Mouse (Mus musculus): ENCODE data around the gene Dnajc5. TPM values are rescaled to one million over a fixed set of nuclear protein-coding genes. Genes with fewer than 3 reads are reported as not detected.

Gene Dnajc5
- polyA plus RNA-seq, 1 experiment = 31.8 TPM

DNA sequence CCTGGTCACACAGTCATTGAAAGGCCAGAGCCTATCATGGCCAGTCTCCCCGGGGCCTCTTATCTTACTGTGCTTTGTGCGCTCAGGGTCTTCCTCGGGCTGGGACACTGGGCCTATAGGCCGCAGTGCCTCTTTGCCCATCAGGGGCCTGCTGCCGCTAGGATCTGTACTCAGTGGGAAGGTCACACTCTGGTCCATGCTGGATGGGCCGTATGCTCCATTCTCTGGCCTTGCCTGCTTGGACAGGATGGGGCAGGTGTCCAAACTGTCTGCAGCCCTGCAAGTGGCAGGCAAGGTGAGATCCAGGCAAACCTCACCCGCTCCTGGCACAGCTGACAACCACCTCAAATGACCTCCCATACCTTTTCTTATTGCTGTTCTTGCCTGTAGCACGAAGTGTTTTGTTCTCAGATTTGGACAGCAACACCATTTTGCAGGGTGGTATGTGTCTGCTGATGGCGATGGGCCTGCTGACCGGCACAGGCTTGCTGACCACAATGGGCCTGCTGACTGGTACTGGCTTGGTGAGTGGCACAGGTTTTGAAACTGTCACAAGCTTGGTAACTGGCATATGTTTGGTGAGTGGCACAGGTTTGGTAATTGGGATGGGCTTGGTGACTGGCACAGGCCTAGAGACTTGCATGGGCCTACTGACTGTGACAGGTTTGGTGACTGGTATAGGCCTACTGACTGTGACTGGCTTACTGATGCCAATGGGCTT is 68.9 kb downstream of the Dnajc5 start:
- TF ChIP-seq GATA1 (IDR thresholded peaks at IDR 0.05; ENCODE audit: low read length) = no peak

DNA sequence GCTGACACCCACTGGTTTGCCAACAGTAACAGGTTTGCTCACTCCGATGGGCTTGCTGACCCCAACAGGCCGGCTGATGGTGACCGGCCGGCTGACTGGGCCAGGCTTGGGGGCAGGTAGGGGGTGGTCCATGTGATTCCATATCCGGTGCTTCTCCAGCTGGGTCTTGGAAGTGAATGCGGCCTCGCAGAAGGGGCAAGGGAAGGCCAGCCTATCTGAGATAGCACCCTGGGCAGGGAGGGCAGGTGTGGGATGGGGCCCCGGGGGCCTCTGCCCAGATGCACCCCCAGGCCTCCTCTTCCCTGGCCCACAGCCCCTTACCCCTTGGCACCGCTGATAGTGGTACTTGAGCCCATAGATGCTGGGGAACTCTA is 69.4 kb downstream of the Dnajc5 start:
- no peak for TF ChIP-seq GATA1 (IDR thresholded peaks at IDR 0.05; ENCODE audit: low read length)

DNA sequence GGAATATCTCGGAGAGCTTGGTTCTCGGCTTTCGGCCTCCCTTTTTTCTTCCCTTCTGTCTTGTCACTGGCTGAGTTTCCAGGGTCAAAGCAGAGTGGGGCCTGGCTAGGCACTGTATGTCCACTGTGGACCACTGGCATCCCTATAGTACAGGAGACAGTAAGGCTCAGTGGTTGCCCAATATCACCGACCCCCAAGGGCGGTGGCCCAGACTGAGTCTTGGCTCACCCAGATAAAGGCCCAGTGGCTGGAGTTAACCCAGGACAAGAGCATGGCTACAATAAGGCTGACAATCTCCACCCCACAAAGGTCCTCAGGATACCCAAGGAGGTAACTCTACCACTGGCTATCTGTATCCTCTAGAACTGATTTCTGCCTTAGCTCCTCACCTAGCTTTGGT is 70.2 kb downstream of the Dnajc5 start:
- TF ChIP-seq GATA1 (IDR thresholded peaks at IDR 0.05; ENCODE audit: low read length) = no peak

DNA sequence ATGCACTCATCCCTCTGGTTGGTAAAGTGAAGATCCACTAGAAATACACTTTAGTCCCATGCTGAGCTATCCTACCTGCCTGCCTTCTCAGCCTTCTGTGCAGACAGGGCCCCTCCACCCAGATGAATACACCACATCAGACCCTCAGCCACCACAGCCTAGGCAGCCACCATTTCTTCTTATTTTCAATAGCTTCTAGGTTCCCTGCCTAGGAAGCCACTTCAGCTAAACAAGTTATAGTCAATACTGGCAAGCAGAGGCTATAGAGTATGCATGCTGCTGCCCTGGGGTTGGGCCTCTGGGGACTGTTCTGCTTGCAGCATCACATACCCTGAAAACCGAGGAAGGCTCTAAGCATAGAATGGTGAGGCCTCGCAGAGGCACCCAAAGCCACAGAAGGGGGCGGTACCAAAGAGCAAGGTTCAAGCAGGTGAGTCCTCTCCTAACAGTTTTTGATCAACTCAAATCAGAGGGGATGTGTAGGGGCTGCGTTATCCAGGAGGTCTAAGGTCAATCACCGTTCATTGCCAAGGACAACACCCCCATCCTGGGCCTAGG is 71.3 kb downstream of the Dnajc5 start, which contains the start of gene Prpf6:
Prpf6 (plus strand) TSS at position 341 of the 558 bp plus-strand sequence.
- TF ChIP-seq GATA1 (IDR thresholded peaks at IDR 0.05; ENCODE audit: low read length) = no peak

DNA sequence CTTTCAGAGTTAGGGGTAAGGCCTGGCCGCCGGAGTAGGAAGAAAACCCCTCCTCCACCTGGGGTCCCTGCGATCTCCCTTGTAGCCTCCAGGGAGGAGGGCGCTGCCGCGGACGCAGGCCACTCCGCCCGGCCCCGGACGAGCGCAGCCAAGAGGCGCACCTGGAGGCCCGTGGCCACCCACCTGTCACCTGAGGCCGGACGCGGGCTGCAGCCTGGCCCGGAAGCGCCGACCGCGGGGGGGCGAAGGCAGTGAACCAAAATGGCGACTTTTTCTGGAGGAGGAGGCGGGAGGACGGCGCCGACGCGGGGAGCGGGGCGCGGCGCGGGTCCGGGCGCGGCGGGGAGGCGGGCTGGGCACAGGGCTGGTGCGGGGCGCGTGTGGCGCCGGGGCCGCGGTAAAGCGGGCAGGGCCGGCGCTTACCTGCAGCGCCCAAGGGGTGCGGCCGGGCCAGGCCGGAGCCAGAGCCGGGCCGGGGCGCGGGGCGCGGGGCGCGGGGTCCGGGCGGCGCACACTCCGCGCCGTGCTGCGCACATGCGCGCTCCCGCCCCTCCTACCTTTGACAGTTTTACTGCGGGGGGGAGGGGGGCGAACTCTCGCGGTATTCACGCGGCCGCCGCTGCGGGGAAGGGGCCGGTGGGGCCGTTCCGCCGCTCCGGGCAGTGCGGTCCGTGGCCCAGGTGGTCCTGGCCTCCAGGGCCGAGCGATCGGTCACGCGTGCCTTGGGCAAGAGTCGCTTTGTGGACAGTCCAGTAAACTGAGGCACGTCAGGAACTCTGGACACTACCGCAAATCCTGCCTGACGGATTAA is 72.2 kb downstream of the Dnajc5 start, which contains the start of gene Zfp512b:
Zfp512b (minus strand) TSS at position 573 of the 811 bp plus-strand sequence.
- no peak for TF ChIP-seq GATA1 (IDR thresholded peaks at IDR 0.05; ENCODE audit: low read length)

DNA sequence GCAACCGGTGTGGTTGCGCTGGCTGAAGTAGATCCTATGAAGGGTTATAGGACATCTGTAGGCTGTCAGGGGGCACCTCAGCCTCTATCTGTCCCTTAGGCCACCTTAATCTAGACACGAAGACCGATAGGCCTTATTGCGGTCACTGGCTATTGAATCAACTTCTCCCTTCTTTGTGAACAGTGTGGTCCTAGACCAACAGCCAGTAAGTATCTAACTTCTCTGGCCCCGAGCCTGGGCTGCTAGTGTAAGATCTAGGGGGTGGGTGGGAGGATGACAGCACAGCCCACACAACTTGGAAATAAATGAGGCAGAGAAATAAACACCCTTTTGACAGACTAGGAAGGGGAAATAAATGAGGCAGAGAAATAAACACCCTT is 72.7 kb downstream of the Dnajc5 start:
- TF ChIP-seq GATA1 (IDR thresholded peaks at IDR 0.05; ENCODE audit: low read length) = peak; percentile 22

DNA sequence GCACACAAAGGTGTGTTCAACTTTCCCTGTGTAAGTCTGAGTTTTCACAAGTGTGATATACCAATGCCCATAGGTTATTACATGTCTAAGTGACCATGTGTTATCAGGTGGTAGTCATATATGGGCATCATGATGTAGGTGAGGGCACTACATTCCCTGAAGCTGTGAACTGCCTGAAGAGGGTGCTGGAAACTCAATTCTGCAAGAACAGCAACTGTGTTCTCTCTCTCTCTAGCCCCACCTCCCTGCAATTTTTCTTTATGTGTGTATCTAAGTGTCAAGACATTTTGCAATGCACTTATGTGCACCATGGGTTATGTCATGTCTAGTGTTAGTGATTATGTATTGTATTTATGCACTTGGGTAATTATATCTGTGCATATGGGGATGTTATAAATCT is 73.7 kb downstream of the Dnajc5 start:
- TF ChIP-seq GATA1 (IDR thresholded peaks at IDR 0.05; ENCODE audit: low read length) = no peak

DNA sequence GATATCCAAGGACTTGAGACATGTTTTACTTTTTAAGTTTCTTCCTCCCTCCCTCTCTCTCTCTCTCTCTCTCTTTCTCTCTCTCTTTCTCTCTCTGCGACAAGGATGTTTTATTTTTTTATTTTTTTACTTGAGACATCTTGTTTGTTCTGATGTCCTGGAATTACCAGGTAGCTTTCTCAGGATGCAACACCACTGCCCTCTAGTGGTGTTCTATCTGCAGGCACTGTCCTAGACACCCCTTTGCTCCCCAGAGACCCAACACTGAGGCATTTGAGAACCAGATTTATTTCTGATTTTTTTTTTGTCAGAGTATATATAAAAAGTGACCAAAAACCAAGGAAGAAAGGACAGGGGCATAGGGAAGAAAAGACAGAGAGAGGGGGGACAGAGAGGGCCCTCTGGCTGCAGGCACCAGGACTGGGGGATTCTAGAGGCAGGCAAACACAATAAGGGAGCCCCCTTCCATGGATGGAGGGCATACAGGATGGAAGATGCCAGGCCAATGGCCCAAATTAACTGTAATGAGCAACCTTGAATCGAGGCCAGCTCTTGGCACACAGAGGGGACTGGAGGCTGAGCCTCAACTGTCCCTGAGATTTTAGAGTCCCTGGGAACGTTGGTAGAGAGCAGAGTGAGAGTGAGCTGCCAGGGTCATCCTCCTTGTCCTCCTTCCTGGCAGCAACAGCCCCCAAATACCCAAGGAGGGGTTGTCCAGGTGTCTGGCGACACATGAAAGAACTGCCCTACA is 74.8 kb downstream of the Dnajc5 start:
- TF ChIP-seq GATA1 (IDR thresholded peaks at IDR 0.05; ENCODE audit: low read length) = no peak

DNA sequence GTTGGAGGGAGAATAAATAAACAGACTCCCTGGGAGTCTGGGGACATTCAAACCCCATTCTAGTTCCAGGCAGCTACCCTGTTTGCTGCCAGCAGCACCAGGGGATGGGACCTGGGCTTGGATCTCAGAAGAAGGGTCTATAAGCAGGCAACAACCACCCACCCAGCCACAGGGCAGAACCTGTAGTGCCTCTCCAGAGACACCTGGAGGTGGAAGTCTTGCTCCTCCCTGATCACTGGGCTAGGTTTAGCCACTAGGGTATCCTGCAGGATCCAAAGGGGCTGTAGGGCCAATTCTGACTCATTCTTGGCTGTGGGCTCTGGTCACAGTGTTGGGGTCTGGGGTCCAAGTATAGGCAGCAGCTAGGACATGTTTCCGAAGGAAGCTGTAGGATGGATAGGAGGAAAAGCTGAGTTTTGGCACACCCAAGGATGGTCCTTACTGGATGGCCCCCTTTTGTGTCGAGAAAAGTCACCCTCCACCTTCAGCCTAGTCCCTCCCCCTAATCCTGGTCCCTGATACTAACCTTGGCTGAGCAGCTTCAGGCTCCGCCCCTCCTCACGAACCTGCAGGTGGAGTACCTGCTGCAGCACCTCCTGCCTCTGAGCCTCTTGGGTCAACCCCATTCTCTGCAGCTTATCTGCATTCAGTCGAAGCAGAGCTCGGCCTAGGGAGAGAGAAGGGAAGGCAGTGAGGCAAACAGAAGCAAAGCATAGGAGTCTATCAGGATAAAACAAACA is 76.1 kb downstream of the Dnajc5 start:
- TF ChIP-seq GATA1 (IDR thresholded peaks at IDR 0.05; ENCODE audit: low read length) = no peak

DNA sequence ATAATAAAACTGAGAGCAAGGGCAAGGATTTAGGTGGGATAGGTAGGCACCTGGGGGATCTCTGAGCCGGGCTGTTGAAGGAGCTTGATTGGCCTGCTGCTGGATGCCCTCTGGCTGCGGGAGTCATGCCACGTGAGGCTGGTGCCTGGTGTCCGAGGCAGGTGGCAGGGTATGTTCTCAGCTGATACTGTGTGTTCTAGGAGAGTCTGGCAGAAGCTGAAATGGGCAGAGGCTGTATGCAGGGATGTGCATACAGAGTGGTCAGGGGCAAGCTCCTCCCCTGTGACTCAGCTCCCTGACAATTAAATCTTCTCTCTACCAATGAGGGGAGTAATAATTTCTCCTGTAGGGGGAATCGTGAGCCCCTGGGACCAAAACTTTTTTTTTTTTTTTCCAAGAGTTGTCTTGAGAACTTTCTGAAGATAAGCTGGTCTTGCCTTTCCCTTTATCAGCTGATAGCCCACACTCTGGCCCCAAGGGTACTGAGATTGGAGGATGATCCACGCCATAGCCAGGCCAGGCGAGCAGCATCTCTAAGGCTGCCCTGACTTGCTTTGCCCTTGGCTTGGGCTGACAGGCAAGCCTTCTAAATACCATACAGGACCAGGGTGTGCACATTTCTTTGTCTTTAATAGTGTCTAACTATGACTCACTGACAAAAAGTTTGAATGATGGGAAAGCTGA is 77.2 kb downstream of the Dnajc5 start:
- TF ChIP-seq GATA1 (IDR thresholded peaks at IDR 0.05; ENCODE audit: low read length) = no peak

DNA sequence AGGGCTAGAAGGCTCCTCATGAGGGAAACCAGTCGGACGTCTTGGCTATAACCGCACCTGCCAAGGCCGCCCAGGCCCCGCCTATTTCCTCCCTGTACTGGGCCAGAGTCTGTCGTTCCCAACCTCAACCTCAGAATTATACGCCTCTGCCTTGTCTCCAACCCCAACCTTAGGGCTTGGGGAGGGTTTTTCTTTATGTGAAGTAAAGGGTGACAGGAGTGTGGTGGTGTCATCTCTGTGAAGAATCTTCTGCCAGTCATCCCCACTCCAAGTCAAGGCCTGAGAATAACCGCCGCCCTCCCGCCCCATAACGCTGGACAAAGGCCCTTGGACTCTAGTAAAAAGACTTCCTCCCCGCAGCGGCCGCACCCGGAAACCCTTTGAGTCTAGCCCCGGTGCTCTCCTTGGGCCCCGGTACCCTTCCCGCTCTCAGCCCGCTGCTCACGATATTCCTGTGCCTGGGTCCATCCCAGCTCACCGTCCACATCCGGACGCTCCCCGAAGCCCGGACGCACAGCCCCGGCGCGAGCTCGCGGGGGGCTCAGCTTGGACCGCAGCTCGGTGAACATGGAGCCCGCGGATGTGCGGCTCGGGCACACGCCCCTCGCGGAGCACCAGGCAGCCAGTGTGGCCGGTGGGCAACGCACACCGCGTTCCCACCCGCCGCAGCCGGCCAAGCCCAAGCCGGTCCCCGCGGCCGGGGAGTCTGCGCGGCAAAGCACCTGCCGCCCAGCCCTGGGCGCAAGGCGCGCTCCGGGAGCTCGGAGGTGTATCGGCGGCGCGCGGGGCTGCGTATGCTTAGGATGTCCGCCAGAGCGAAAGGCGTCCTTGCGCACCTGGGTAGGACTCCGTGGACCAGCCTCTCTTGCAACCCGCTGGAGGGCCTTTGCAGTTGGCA is 78.4 kb downstream of the Dnajc5 start, which contains the start of gene Samd10:
Samd10 (minus strand) TSS at position 759 of the 898 bp plus-strand sequence.
- TF ChIP-seq GATA1 (IDR thresholded peaks at IDR 0.05; ENCODE audit: low read length) = no peak

DNA sequence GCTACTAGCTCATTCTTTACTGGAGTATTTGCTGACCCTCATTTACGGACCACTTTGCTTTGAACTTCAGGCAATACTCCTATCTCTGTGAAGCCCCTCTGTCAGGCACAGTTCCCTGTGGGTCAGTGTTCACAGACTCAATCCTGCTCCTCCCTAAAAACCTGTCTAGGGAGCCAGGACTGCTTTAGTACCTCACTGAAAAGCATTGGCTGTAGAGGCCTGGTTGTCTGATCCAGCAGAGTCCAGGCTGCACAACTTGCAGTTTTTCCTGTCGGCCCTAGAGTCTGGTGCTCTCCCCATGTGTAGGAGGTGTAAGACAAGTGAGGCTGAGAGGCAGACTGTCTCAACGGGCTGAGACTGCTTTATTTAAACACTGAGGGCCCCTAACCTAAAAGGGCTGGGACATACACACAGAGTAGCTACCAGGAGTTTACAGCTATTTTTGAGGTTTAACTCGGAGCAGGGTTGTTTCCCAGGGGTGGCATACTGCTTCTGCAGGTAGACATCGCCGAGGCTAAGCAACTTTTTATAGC is 80.0 kb downstream of the Dnajc5 start:
- no peak for TF ChIP-seq GATA1 (IDR thresholded peaks at IDR 0.05; ENCODE audit: low read length)

Data from G1E-ER4 (cell line).